Mouse (Mus musculus) testis, adult 2 months (tissue): ENCODE measurements around the gene Ecm1.

Experiments
- CTCF ChIP-seq: fragments of 200-500 bp; IDR thresholded peaks from 2 replicates; pipeline ENCODE4 v1.5.1; 2012; ENCODE audit warnings: low read depth, mild to moderate bottlenecking, inconsistent platforms, low read length, moderate library complexity; ENCODE audit not compliant: control insufficient read depth, insufficient read depth, insufficient replicate concordance
- POLR2A ChIP-seq: fragments of 200-500 bp; IDR thresholded peaks from 2 replicates; pipeline ENCODE4 v1.6.1; 2012; ENCODE audit warnings: low read depth, mild to moderate bottlenecking, inconsistent platforms, low read length, moderate library complexity; ENCODE audit not compliant: control insufficient read depth

DNA sequence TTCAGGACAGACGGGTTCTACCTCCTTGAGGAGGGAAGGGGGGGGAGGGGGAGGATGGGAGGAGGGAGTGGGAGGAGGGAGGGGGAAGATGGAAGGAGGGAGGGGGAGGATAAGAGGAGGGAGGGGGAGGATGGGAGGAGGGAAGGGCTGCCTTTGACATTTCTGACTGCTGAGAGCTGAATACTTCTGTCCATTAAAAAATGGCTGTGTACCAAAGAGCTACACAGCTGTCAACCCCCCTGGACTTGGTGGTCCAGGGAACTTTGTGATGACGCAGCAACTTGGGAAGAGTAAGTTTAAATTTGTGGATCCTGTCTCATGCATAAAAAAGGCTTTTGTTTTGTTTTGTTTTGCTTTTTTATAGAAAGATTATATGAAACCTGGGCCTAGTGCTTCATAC is 49.4 kb downstream of the Ecm1 start:
- TF ChIP-seq CTCF = no peak
- TF ChIP-seq POLR2A = no peak
